Mouse (Mus musculus) CH12.LX (cell line): ENCODE measurements around the gene Vps29. TPM values are rescaled to one million over a fixed set of nuclear protein-coding genes. Genes with fewer than 3 reads are reported as not detected.

Source experiments
- DNase-seq: peaks from one replicate; pipeline ENCODE4 v3.0.0-alpha.2; 2013; ENCODE audit errors: extremely low read depth
- H3K27ac ChIP-seq: 2 replicates; pipeline ENCODE4 v1.5.1; 2012; ENCODE audit warnings: low read depth, mild to moderate bottlenecking, control low read depth, moderate library complexity; ENCODE audit not compliant: insufficient read depth
- H3K27me3 ChIP-seq: replicated peaks from 2 replicates; pipeline ENCODE3; 2012; ENCODE audit warnings: inconsistent platforms
- H3K36me3 ChIP-seq, 2 experiments: replicated peaks in 1 of 2; 2 replicates each; pipeline versions ENCODE3 to v1.6.1; 2012; ENCODE audit warnings: inconsistent platforms in 1 of 2, low read length in 1 of 2, mild to moderate bottlenecking in 1 of 2, mixed read lengths in 1 of 2, moderate library complexity in 1 of 2; ENCODE audit not compliant: control insufficient read depth in 1 of 2, insufficient read depth in 1 of 2
- H3K4me1 ChIP-seq, 2 experiments: 2 replicates each; pipeline ENCODE4 v1.6.1; 2012; ENCODE audit warnings: inconsistent platforms in 1 of 2, moderate library complexity in 1 of 2; ENCODE audit not compliant: insufficient read depth in 2 of 2, control insufficient read depth in 1 of 2
- H3K4me2 ChIP-seq: 2 replicates; pipeline ENCODE4 v1.6.1; 2012; ENCODE audit warnings: low read depth, mild to moderate bottlenecking, control low read depth; ENCODE audit not compliant: poor library complexity, insufficient read depth, severe bottlenecking
- H3K4me3 ChIP-seq, 3 experiments: fragments of 150-350 bp in 1 of 3; sonication (generic) in 1 of 3; replicated peaks in 1 of 3; 2 replicates each; pipeline versions ENCODE3 to v1.5.1; 2011 to 2012; ENCODE audit warnings: low read depth in 2 of 3, low read length in 2 of 3, mild to moderate bottlenecking in 2 of 3, moderate library complexity in 2 of 3, control low read depth in 1 of 3, improper control_type of control experiment in 1 of 3, inconsistent platforms in 1 of 3, mixed read lengths in 1 of 3; ENCODE audit not compliant: poor library complexity in 1 of 3
- H3K79me2 ChIP-seq: replicated peaks from 2 replicates; pipeline ENCODE4 v1.6.1; 2012; ENCODE audit warnings: mild to moderate bottlenecking, moderate library complexity; ENCODE audit not compliant: control insufficient read depth, poor library complexity, insufficient read depth, severe bottlenecking; ENCODE audit errors: extremely low read depth
- H3K9ac ChIP-seq: 2 replicates; pipeline ENCODE4 v1.6.1; 2012; ENCODE audit warnings: low read depth, mild to moderate bottlenecking, control low read depth, moderate library complexity; ENCODE audit not compliant: insufficient read depth
- H3K9me3 ChIP-seq: replicated peaks from 2 replicates; pipeline ENCODE3; 2012; ENCODE audit warnings: low read length, inconsistent platforms, mixed read lengths
- BHLHE40 ChIP-seq: IDR thresholded peaks from 2 replicates; pipeline ENCODE4 v1.6.1; 2011; ENCODE audit warnings: mild to moderate bottlenecking, low read depth, low read length, improper control_type of control experiment
- CHD2 ChIP-seq: IDR thresholded peaks from 2 replicates; pipeline ENCODE4 v1.6.1; 2011; ENCODE audit warnings: low read length, improper control_type of control experiment
- EP300 ChIP-seq: IDR thresholded peaks from 2 replicates; pipeline ENCODE4 v1.6.1; 2011; ENCODE audit warnings: low read length, improper control_type of control experiment
- GABPA ChIP-seq: IDR thresholded peaks from 2 replicates; pipeline ENCODE4 v1.6.1; 2012; ENCODE audit warnings: low read depth, low read length, improper control_type of control experiment, inconsistent platforms; ENCODE audit not compliant: insufficient replicate concordance
- HCFC1 ChIP-seq: IDR thresholded peaks from 2 replicates; pipeline ENCODE4 v1.6.1; 2012; ENCODE audit warnings: low read depth, mild to moderate bottlenecking, inconsistent platforms, low read length, improper control_type of control experiment
- IRF4 ChIP-seq: IDR thresholded peaks from 2 replicates; pipeline ENCODE4 v1.6.1; 2014; ENCODE audit warnings: low read depth, mild to moderate bottlenecking, inconsistent platforms, low read length, improper control_type of control experiment
- JUND ChIP-seq: conservative IDR thresholded peaks from 2 replicates; pipeline ENCODE4 v1.6.1; 2011; ENCODE audit warnings: low read depth, low read length, improper control_type of control experiment
- KAT2A ChIP-seq: IDR thresholded peaks from 2 replicates; pipeline ENCODE4 v1.6.1; 2012; ENCODE audit warnings: low read length, improper control_type of control experiment, inconsistent platforms; ENCODE audit not compliant: insufficient replicate concordance
- MAX ChIP-seq: IDR thresholded peaks from 2 replicates; pipeline ENCODE4 v1.6.1; 2011; ENCODE audit warnings: low read length, improper control_type of control experiment
- MAZ ChIP-seq: IDR thresholded peaks from 2 replicates; pipeline ENCODE4 v1.6.1; 2012; ENCODE audit warnings: low read depth, mild to moderate bottlenecking, inconsistent platforms, low read length, improper control_type of control experiment, moderate library complexity
- POLR2A ChIP-seq: IDR thresholded peaks from 2 replicates; pipeline ENCODE4 v1.6.1; 2011; ENCODE audit warnings: low read depth, mild to moderate bottlenecking, improper control_type of control experiment, low read length
- RAD21 ChIP-seq: IDR thresholded peaks from 2 replicates; pipeline ENCODE4 v1.6.1; 2011; ENCODE audit warnings: low read depth, mild to moderate bottlenecking, low read length, improper control_type of control experiment, moderate library complexity
- SIN3A ChIP-seq: IDR thresholded peaks from 2 replicates; pipeline ENCODE4 v1.6.1; 2012; ENCODE audit warnings: low read length, improper control_type of control experiment, inconsistent platforms
- SMC3 ChIP-seq: IDR thresholded peaks from 2 replicates; pipeline ENCODE4 v1.6.1; 2011; ENCODE audit warnings: low read depth, low read length, improper control_type of control experiment
- TCF12 ChIP-seq: IDR thresholded peaks from 2 replicates; pipeline ENCODE4 v1.6.1; 2014; ENCODE audit warnings: low read depth, mild to moderate bottlenecking, inconsistent platforms, low read length, improper control_type of control experiment
- UBTF ChIP-seq: IDR thresholded peaks from 2 replicates; pipeline ENCODE4 v1.6.1; 2012; ENCODE audit warnings: low read depth, mild to moderate bottlenecking, inconsistent platforms, low read length, improper control_type of control experiment, moderate library complexity
- USF1 ChIP-seq: IDR thresholded peaks from 2 replicates; pipeline ENCODE4 v1.6.1; 2014; ENCODE audit warnings: low read depth, mild to moderate bottlenecking, inconsistent platforms, low read length, improper control_type of control experiment
- USF2 ChIP-seq: conservative IDR thresholded peaks from 2 replicates; pipeline ENCODE4 v1.6.1; 2011; ENCODE audit warnings: low read depth, low read length, improper control_type of control experiment
- ZC3H11A ChIP-seq: IDR thresholded peaks from 2 replicates; pipeline ENCODE4 v1.6.1; 2012; ENCODE audit warnings: low read depth, mild to moderate bottlenecking, inconsistent platforms, low read length, improper control_type of control experiment
- ZKSCAN1 ChIP-seq: IDR thresholded peaks from 2 replicates; pipeline ENCODE4 v1.6.1; 2012; ENCODE audit warnings: low read depth, inconsistent platforms, low read length, improper control_type of control experiment, borderline replicate concordance
- dilution Hi-C: fragments of 300-500 bp; cut with MboI; formaldehyde crosslinking; loops from 2 replicates; pipeline ENCODE4 v1.14.3; 2020; ENCODE audit warnings: low sequenced_read_pairs; ENCODE audit not compliant: extremely low pct_unique_long_range_greater_than_20kb, extremely low pct_ligation_motif_present
- in situ Hi-C: fragments of 300-500 bp; cut with MboI; formaldehyde crosslinking; loops from 3 replicates; pipeline ENCODE4 v1.14.3; 2019; ENCODE audit warnings: low sequenced_read_pairs, low pct_ligation_motif_present, low pct_unique_long_range_greater_than_20kb, mixed read lengths
- polyA plus RNA-seq: library from polyadenylated mRNA; unstranded; fragments of >175 nt; gene quantifications from 2 replicates; pipeline ENCODE4 v1.2.1, GENCODE M21; 2012; ENCODE audit warnings: low read depth; ENCODE audit not compliant: insufficient read length
- total RNA-seq, 2 experiments: library from RNA; depleted of rRNA; stranded (reverse); fragments of 300-350 nt in 1 of 2; fragments of >200 nt in 1 of 2; gene quantifications; 2 replicates each; pipeline ENCODE4 v1.2.3; 2012 to 2014

Vps29 gene
- total and polyA plus RNA-seq, 3 experiments, result 82.2 to 145 (median 94.4) TPM

- Histone ChIP-seq H3K79me2 (no peaks in the 10 kb centered on the region), H3K9me3 (peaks cover 12% of the 10 kb centered on the region), H3K27me3 (no peaks in the 10 kb centered on the region), H3K4me1 (no peaks in the 10 kb centered on the region), H3K4me3 (no peak overlapping the region), H3K9ac (no peak overlapping the region), H3K4me2 (no peak overlapping the region), H3K27ac (no peak overlapping the region), H3K36me3 (peaks cover 6 to 51% of the 10 kb centered on the region in 2 experiments)
- TF ChIP-seq IRF4, result no peak
- TF ChIP-seq TCF12, result no peak
- TF ChIP-seq POLR2A, result no peak
- TF ChIP-seq SMC3, result no peak
- TF ChIP-seq ZC3H11A, result no peak
- in situ Hi-C loops (no loop called here), dilution Hi-C loops (no loop called here)
- no peak for DNase-seq
These were observed 11.3 kb upstream of the Vps29 start for GRCm38 (mm10) chr5:122342874-122343273.

GRCm38 (mm10) chr5:122343768-122344167, 10.4 kb upstream of the Vps29 start:
- Histone ChIP-seq H3K27me3 (no peaks in the 10 kb centered on the region), H3K9me3 (peaks cover 12% of the 10 kb centered on the region), H3K79me2 (no peaks in the 10 kb centered on the region), H3K27ac (no peak overlapping the region), H3K4me1 (no peaks in the 10 kb centered on the region), H3K4me3 (no peak overlapping the region), H3K9ac (no peak overlapping the region), H3K36me3 (peaks cover 4 to 51% of the 10 kb centered on the region in 2 experiments), H3K4me2 (no peak overlapping the region)
- in situ Hi-C loops, result no loop called here
- dilution Hi-C loops, result no loop called here
- no peak for DNase-seq
- no peak for TF ChIP-seq UBTF
- no peak for TF ChIP-seq GABPA
- no peak for TF ChIP-seq MAZ
- no peak for TF ChIP-seq SIN3A
- no peak for TF ChIP-seq CHD2
- TF ChIP-seq HCFC1, result no peak
- no peak for TF ChIP-seq USF2
- TF ChIP-seq MAX, result no peak
- TF ChIP-seq EP300, result no peak
- TF ChIP-seq RAD21, result no peak
- no peak for TF ChIP-seq USF1
- no peak for TF ChIP-seq KAT2A
- no peak for TF ChIP-seq SMC3
- no peak for TF ChIP-seq ZC3H11A
- TF ChIP-seq ZKSCAN1, result no peak
- TF ChIP-seq BHLHE40, result no peak
- no peak for TF ChIP-seq JUND
